Mouse (Mus musculus) stomach, embryonic 15.5 days (tissue): ENCODE measurements at regions not wholly inside any gene's neighbourhood (a gene's known extent, or its start where the extent isn't known, plus 50 kb on each side); places are given as distances from the start of the nearest gene placed in this dataset.

Source experiments
- ATAC-seq: fragments of 200-750 bp; cut with Nextera tagmentation; 2 replicates; pipeline ENCODE4 v1.8.0; 2017; ENCODE audit warnings: low read depth, moderate number of reproducible peaks, moderate TSS enrichment; ENCODE audit not compliant: insufficient read depth, low FRiP score
- H3K27ac ChIP-seq: fragments of 300-500 bp; sonication (generic); 2 replicates; pipeline ENCODE4 v1.5.1; 2015; ENCODE audit warnings: mild to moderate bottlenecking, inconsistent platforms
- H3K27me3 ChIP-seq: fragments of 300-500 bp; sonication (generic); replicated peaks from 2 replicates; pipeline ENCODE4 v1.6.1; 2015; ENCODE audit warnings: inconsistent platforms
- H3K36me3 ChIP-seq: fragments of 300-500 bp; sonication (generic); 2 replicates; pipeline ENCODE4 v1.6.1; 2015; ENCODE audit warnings: inconsistent platforms
- H3K4me1 ChIP-seq: fragments of 300-500 bp; sonication (generic); 2 replicates; pipeline ENCODE4 v1.6.1; 2015; ENCODE audit warnings: inconsistent platforms
- H3K4me2 ChIP-seq: fragments of 300-500 bp; sonication (generic); 2 replicates; pipeline ENCODE4 v1.6.1; 2015; ENCODE audit warnings: mild to moderate bottlenecking, inconsistent platforms
- H3K4me3 ChIP-seq: fragments of 300-500 bp; sonication (generic); replicated peaks from 2 replicates; pipeline ENCODE4 v1.5.1; 2015; ENCODE audit warnings: inconsistent platforms
- H3K9ac ChIP-seq: fragments of 300-500 bp; sonication (generic); 2 replicates; pipeline ENCODE4 v1.6.1; 2015; ENCODE audit warnings: inconsistent platforms
- H3K9me3 ChIP-seq: fragments of 300-500 bp; sonication (generic); 2 replicates; pipeline ENCODE4 v1.6.1; 2016; ENCODE audit warnings: inconsistent platforms
- WGBS: fragments of 180-500 bp; shearing (Covaris S2); methylation state at CpG from one replicate; pipeline ENCODE4 v1.1.7; 2015; 5-methylcytosine and 5-hydroxymethylcytosine counted together

- no peak overlapping the region for H3K27ac ChIP-seq
- H3K36me3 ChIP-seq = no peaks in the 10 kb centered on the region
- ATAC-seq = no peak
- no peak overlapping the region for H3K9ac ChIP-seq
- no peaks in the 10 kb centered on the region for H3K27me3 ChIP-seq
- H3K9me3 ChIP-seq = no peaks in the 10 kb centered on the region
- no peak overlapping the region for H3K4me2 ChIP-seq
- no peak overlapping the region for H3K4me3 ChIP-seq
- WGBS = 74% methylated on average over 19 of the region's 19 CpGs
- no peaks in the 10 kb centered on the region for H3K4me1 ChIP-seq
Observed at GRCm38 (mm10) chr10:115664567-115664966, 77.0 kb upstream of the Lgr5 start.

GRCm38 (mm10) chr10:115676661-115677060 lies 89.1 kb upstream of the Lgr5 start:
- Histone ChIP-seq H3K36me3 (no peaks in the 10 kb centered on the region), H3K4me1 (no peaks in the 10 kb centered on the region), H3K4me3 (no peak overlapping the region), H3K27me3 (no peaks in the 10 kb centered on the region), H3K9me3 (no peaks in the 10 kb centered on the region), H3K27ac (no peak overlapping the region), H3K9ac (no peak overlapping the region), H3K4me2 (no peak overlapping the region)
- no peak for ATAC-seq
- WGBS = 81% methylated on average over 2 of the region's 2 CpGs

- 52% methylated on average over 6 of the region's 6 CpGs for WGBS
- H3K9me3 ChIP-seq = no peaks in the 10 kb centered on the region
- H3K4me3 ChIP-seq = no peak overlapping the region
- no peaks in the 10 kb centered on the region for H3K4me1 ChIP-seq
- no peak for ATAC-seq
- no peaks in the 10 kb centered on the region for H3K36me3 ChIP-seq
- H3K9ac ChIP-seq = no peak overlapping the region
- no peak overlapping the region for H3K27ac ChIP-seq
- H3K27me3 ChIP-seq = no peaks in the 10 kb centered on the region
- no peak overlapping the region for H3K4me2 ChIP-seq
Observed at GRCm38 (mm10) chr10:115681115-115681514, 93.5 kb upstream of the Lgr5 start.

GRCm38 (mm10) chr10:115691939-115692338 lies 104.4 kb upstream of the Lgr5 start:
- ATAC-seq = no peak
- 85% methylated on average over 4 of the region's 4 CpGs for WGBS

GRCm38 (mm10) chr10:115693986-115694833 lies 106.6 kb upstream of the Lgr5 start:
- no peaks in the 10 kb centered on the region for H3K9me3 ChIP-seq
- no peaks in the 10 kb centered on the region for H3K36me3 ChIP-seq
- ATAC-seq = no peak
- no peak overlapping the region for H3K27ac ChIP-seq
- no peak overlapping the region for H3K9ac ChIP-seq
- H3K4me3 ChIP-seq = no peak overlapping the region
- no peak overlapping the region for H3K4me2 ChIP-seq
- 84% methylated on average over 22 of the region's 22 CpGs for WGBS
- H3K27me3 ChIP-seq = no peaks in the 10 kb centered on the region
- H3K4me1 ChIP-seq = no peaks in the 10 kb centered on the region

More at GRCm38 (mm10) chr10:115691939-115692338, 104.4 kb upstream of the Lgr5 start:
- Histone ChIP-seq H3K9ac (no peak overlapping the region), H3K27ac (no peak overlapping the region), H3K36me3 (no peaks in the 10 kb centered on the region), H3K27me3 (no peaks in the 10 kb centered on the region), H3K4me3 (no peak overlapping the region), H3K4me1 (no peaks in the 10 kb centered on the region), H3K4me2 (no peak overlapping the region), H3K9me3 (no peaks in the 10 kb centered on the region)

GRCm38 (mm10) chr10:115702358-115702757 lies 114.3 kb upstream of the Tspan8 start:
- H3K4me3 ChIP-seq = no peak overlapping the region
- H3K27ac ChIP-seq = no peak overlapping the region
- H3K36me3 ChIP-seq = no peaks in the 10 kb centered on the region
- H3K9ac ChIP-seq = no peak overlapping the region
- no peaks in the 10 kb centered on the region for H3K4me1 ChIP-seq
- 83% methylated on average over 3 of the region's 3 CpGs for WGBS
- no peak overlapping the region for H3K4me2 ChIP-seq
- no peak for ATAC-seq
- H3K9me3 ChIP-seq = no peaks in the 10 kb centered on the region
- no peaks in the 10 kb centered on the region for H3K27me3 ChIP-seq

GRCm38 (mm10) chr10:115708623-115709022 lies 108.0 kb upstream of the Tspan8 start:
- Histone ChIP-seq H3K9me3 (no peaks in the 10 kb centered on the region), H3K27ac (no peak overlapping the region), H3K4me2 (peak overlapping the region; percentile 39; the same call in 1 of the 2 replicates), H3K9ac (no peak overlapping the region), H3K36me3 (no peaks in the 10 kb centered on the region), H3K27me3 (no peaks in the 10 kb centered on the region), H3K4me1 (no peaks in the 10 kb centered on the region), H3K4me3 (no peak overlapping the region)
- WGBS = 31% methylated on average over 14 of the region's 14 CpGs
- no peak for ATAC-seq

- WGBS = 24% methylated on average over 6 of the region's 6 CpGs
- Histone ChIP-seq H3K4me2 (no peak overlapping the region), H3K4me3 (no peak overlapping the region), H3K4me1 (no peaks in the 10 kb centered on the region), H3K27me3 (no peaks in the 10 kb centered on the region), H3K9ac (no peak overlapping the region), H3K9me3 (no peaks in the 10 kb centered on the region), H3K27ac (no peak overlapping the region), H3K36me3 (no peaks in the 10 kb centered on the region)
- ATAC-seq = no peak
Observed at GRCm38 (mm10) chr10:115713896-115714295, 102.7 kb upstream of the Tspan8 start.

- H3K27ac ChIP-seq = no peak overlapping the region
- 69% methylated on average over 9 of the region's 9 CpGs for WGBS
Observed at GRCm38 (mm10) chr10:115716178-115716577, 100.5 kb upstream of the Tspan8 start.

GRCm38 (mm10) chr10:115717064-115717463 lies 99.6 kb upstream of the Tspan8 start:
- H3K27ac ChIP-seq = no peak overlapping the region

More at GRCm38 (mm10) chr10:115716178-115716577, 100.5 kb upstream of the Tspan8 start:
- Histone ChIP-seq H3K4me1 (no peaks in the 10 kb centered on the region), H3K9me3 (no peaks in the 10 kb centered on the region), H3K4me3 (no peak overlapping the region), H3K27me3 (no peaks in the 10 kb centered on the region), H3K9ac (no peak overlapping the region), H3K36me3 (no peaks in the 10 kb centered on the region), H3K4me2 (no peak overlapping the region)
- ATAC-seq = no peak

GRCm38 (mm10) chr10:115722589-115722988 lies 94.0 kb upstream of the Tspan8 start:
- no peaks in the 10 kb centered on the region for H3K27me3 ChIP-seq
- no peak for ATAC-seq
- no peaks in the 10 kb centered on the region for H3K9me3 ChIP-seq
- H3K4me1 ChIP-seq = no peaks in the 10 kb centered on the region
- H3K4me3 ChIP-seq = no peak overlapping the region
- WGBS = 94% methylated on average over 3 of the region's 3 CpGs
- no peak overlapping the region for H3K9ac ChIP-seq
- no peak overlapping the region for H3K4me2 ChIP-seq
- H3K27ac ChIP-seq = no peak overlapping the region
- no peaks in the 10 kb centered on the region for H3K36me3 ChIP-seq

More at GRCm38 (mm10) chr10:115717064-115717463, 99.6 kb upstream of the Tspan8 start:
- Histone ChIP-seq H3K9me3 (no peaks in the 10 kb centered on the region), H3K4me1 (no peaks in the 10 kb centered on the region), H3K4me3 (no peak overlapping the region), H3K36me3 (no peaks in the 10 kb centered on the region), H3K9ac (no peak overlapping the region), H3K27me3 (no peaks in the 10 kb centered on the region), H3K4me2 (no peak overlapping the region)
- WGBS = 92% methylated on average over 8 of the region's 8 CpGs
- ATAC-seq = no peak

- Histone ChIP-seq H3K9me3 (no peaks in the 10 kb centered on the region), H3K4me2 (no peak overlapping the region), H3K4me1 (no peaks in the 10 kb centered on the region), H3K9ac (no peak overlapping the region), H3K36me3 (no peaks in the 10 kb centered on the region), H3K27me3 (no peaks in the 10 kb centered on the region), H3K4me3 (no peak overlapping the region), H3K27ac (no peak overlapping the region)
- WGBS = 90% methylated on average over 10 of the region's 10 CpGs
- ATAC-seq = no peak
Observed at GRCm38 (mm10) chr10:115742634-115743347, 73.8 kb upstream of the Tspan8 start.
